Comparison of ENCODE assay signal across 8 mouse cellular contexts in genomic region chr13:56609103-56609856, GRCm38 (mm10). TPM values are rescaled to one million over a fixed set of nuclear protein-coding genes. Genes with fewer than 3 reads are reported as not detected.
DNase-seq lines count a peak whose midpoint lies in the region; ATAC-seq and TF ChIP-seq lines count a peak whose summit lies in the region.

Gene Tgfbi, plus strand, starts transcription at chr13:56609523.

- peak; percentile 14 to 31 for DNase-seq in cerebellum, postnatal 36 days
- DNase-seq in cerebellum, adult 8-10 months = no peak
- peak; percentile 53 for DNase-seq in gastrocnemius, adult 18-20 months (ENCODE audit: low spot score)
- DNase-seq in liver = peak; percentile 50
- peak; percentile 74 for DNase-seq in midbrain, embryonic 14.5 days
- DNase-seq in testis, postnatal 10 days (ENCODE audit: low spot score) = peak; percentile 73

- H3K27ac ChIP-seq in bone marrow macrophage, adult 2 months (ENCODE audit: insufficient read depth, low read depth, low read length) = no peak within 1 kb of the TSS
- no peak within 1 kb of the TSS for H3K27ac ChIP-seq in hindbrain, embryonic 12.5 days
- no peak within 1 kb of the TSS for H3K27ac ChIP-seq in midbrain, embryonic 14.5 days (replicated peaks; ENCODE audit: low read depth, low read length)

- peak within 1 kb of the TSS; percentile 63 for H3K4me3 ChIP-seq in bone marrow macrophage, adult 2 months (ENCODE audit: insufficient read depth, low read length)
- H3K4me3 ChIP-seq in hindbrain, embryonic 12.5 days = peak within 1 kb of the TSS; percentile 43
- peak within 1 kb of the TSS; percentile 39 for H3K4me3 ChIP-seq in midbrain, embryonic 14.5 days (replicated peaks; ENCODE audit: low read depth, low read length)

- peak; percentile 68 for ATAC-seq in hindbrain, embryonic 12.5 days (ENCODE audit: low FRiP score)
- no peak for ATAC-seq in midbrain, embryonic 14.5 days (ENCODE audit: low FRiP score, low TSS enrichment)

- TF ChIP-seq CTCF in bone marrow macrophage, adult 2 months (IDR thresholded peaks at IDR 0.05; ENCODE audit: low read depth, low read length) = no peak

- peak within 1 kb of the TSS; percentile 65 for H3K9ac ChIP-seq in hindbrain, embryonic 12.5 days
- H3K9ac ChIP-seq in midbrain, embryonic 14.5 days (replicated peaks; ENCODE audit: low read length) = peak within 1 kb of the TSS; percentile 47

- H3K36me3 ChIP-seq in hindbrain, embryonic 12.5 days = no peaks in the 10 kb centered on the region
- H3K36me3 ChIP-seq in midbrain, embryonic 14.5 days (ENCODE audit: control insufficient read depth, insufficient read depth, low read length) = no peaks in the 10 kb centered on the region

- H3K4me2 ChIP-seq in hindbrain, embryonic 12.5 days (replicated peaks) = peak within 1 kb of the TSS; percentile 82
- H3K4me2 ChIP-seq in midbrain, embryonic 14.5 days (ENCODE audit: low read length) = peak within 1 kb of the TSS; percentile 88

- TF ChIP-seq POLR2A in bone marrow macrophage, adult 2 months (IDR thresholded peaks at IDR 0.05; ENCODE audit: borderline replicate concordance, low read depth, low read length) = no peak; the same call in 1 of the 2 replicates

- 3% methylated on average over 35 of the region's 36 CpGs for WGBS in hindbrain, embryonic 12.5 days
- WGBS in midbrain, embryonic 14.5 days = 4% methylated on average over 33 of the region's 36 CpGs

- H3K9me3 ChIP-seq in hindbrain, embryonic 12.5 days (replicated peaks) = no peaks in the 10 kb centered on the region
- no peaks in the 10 kb centered on the region for H3K9me3 ChIP-seq in midbrain, embryonic 14.5 days (ENCODE audit: control insufficient read depth, low read length)

- H3K27me3 ChIP-seq in hindbrain, embryonic 12.5 days = peaks cover 31% of the 10 kb centered on the region; the same call in 1 of the 2 replicates
- H3K27me3 ChIP-seq in midbrain, embryonic 14.5 days (ENCODE audit: control insufficient read depth, insufficient read depth, low read length) = peaks cover 25% of the 10 kb centered on the region

- peaks cover 39% of the 10 kb centered on the region for H3K4me1 ChIP-seq in bone marrow macrophage, adult 2 months (ENCODE audit: control insufficient read depth, insufficient read depth, low read length)
- peaks cover 29% of the 10 kb centered on the region for H3K4me1 ChIP-seq in hindbrain, embryonic 12.5 days
- H3K4me1 ChIP-seq in midbrain, embryonic 14.5 days (ENCODE audit: control insufficient read depth, insufficient read depth, low read length) = peaks cover 6% of the 10 kb centered on the region

RNA-seq across cellular contexts. Expression of gene Tgfbi, which starts in this region (rescaled TPM):
- 386 and 398 TPM in 2 replicates for polyA plus RNA-seq in bone marrow macrophage, adult 2 months (2012; ENCODE audit: insufficient read depth, insufficient read length, missing spikeins)
- 10 to 100 TPM; 13.4 to 17.6 TPM for total RNA-seq in gastrocnemius, adult 18-20 months (2021)
- polyA plus RNA-seq in hindbrain, embryonic 12.5 days (2016; fragmentation: Nextera tagmentation; extraction: Ambion mirVana) = 65.5 and 72.2 TPM in 2 replicates
- polyA plus RNA-seq in midbrain, embryonic 14.5 days (2014; fragmentation: Nextera tagmentation; extraction: Ambion mirVana) = 0.63 and 2.7 TPM in 2 replicates

Comparison
In these comparisons a context has a peak if more than half of its experiments do, and no peak if none do; other contexts are left out.
1. RNA of gene Tgfbi (polyA plus RNA-seq): 386 to 398 TPM in bone marrow macrophage, adult 2 months and 65.5 to 72.2 TPM in hindbrain, embryonic 12.5 days; 0.63 to 2.7 TPM in midbrain, embryonic 14.5 days; every median in the first group is over 10 times any median in the second.
2. Peak in every context shown above with its lines, with median percentiles within 50 percentile points of each other: H3K4me3 ChIP-seq.